Mouse (Mus musculus) embryonic facial prominence, embryonic 13.5 days (tissue): Measurements from ENCODE around the gene Tspo2. TPM values are rescaled to one million over a fixed set of nuclear protein-coding genes. Genes with fewer than 3 reads are reported as not detected.

Experiments used
- polyA plus RNA-seq: library from polyadenylated mRNA; unstranded; fragments of >200 nt; fragmentation: Nextera tagmentation; extraction: Ambion mirVana; gene quantifications from 2 replicates; pipeline ENCODE4 v1.2.1, GENCODE M21; 2015

Gene Tspo2
- polyA plus RNA-seq, 1 experiment from 2014 or later, result 1.3 TPM

Other genes with a start within 250 kb of the Tspo2 start
- 0.13 TPM in 1 of 2 replicates, not detected in the other for gene Trem1, start 218.8 kb downstream of the Tspo2 start, polyA plus RNA-seq
- gene Trem3, start 203.7 kb downstream of the Tspo2 start, polyA plus RNA-seq, result not detected in 2 replicates
- 0.15 and 0.41 TPM in 2 replicates for gene Treml4, start 187.2 kb downstream of the Tspo2 start, polyA plus RNA-seq
- gene Treml2, start 152.0 kb downstream of the Tspo2 start, polyA plus RNA-seq, result 0.28 and 0.39 TPM in 2 replicates
- gene B430306N03Rik, start 135.4 kb downstream of the Tspo2 start, polyA plus RNA-seq, result 0.12 TPM in 1 of 2 replicates, not detected in the other
- 2.9 and 3.7 TPM in 2 replicates for gene Trem2, start 105.1 kb downstream of the Tspo2 start, polyA plus RNA-seq
- 1.1 and 1.2 TPM in 2 replicates for gene Treml1, start 91.6 kb downstream of the Tspo2 start, polyA plus RNA-seq
- gene Nfya, start 41.6 kb downstream of the Tspo2 start, polyA plus RNA-seq, result 16.0 and 18.9 TPM in 2 replicates
- 53.5 and 57.6 TPM in 2 replicates for gene Oard1, start 41.5 kb downstream of the Tspo2 start, polyA plus RNA-seq
- gene Apobec2, start 18.6 kb downstream of the Tspo2 start, polyA plus RNA-seq, result 2.9 TPM in 2 replicates
- 0.08 and 0.30 TPM in 2 replicates for gene Unc5cl, start 3.4 kb upstream of the Tspo2 start, polyA plus RNA-seq